Mouse (Mus musculus): ENCODE measurements around the gene Psen1.

DNA sequence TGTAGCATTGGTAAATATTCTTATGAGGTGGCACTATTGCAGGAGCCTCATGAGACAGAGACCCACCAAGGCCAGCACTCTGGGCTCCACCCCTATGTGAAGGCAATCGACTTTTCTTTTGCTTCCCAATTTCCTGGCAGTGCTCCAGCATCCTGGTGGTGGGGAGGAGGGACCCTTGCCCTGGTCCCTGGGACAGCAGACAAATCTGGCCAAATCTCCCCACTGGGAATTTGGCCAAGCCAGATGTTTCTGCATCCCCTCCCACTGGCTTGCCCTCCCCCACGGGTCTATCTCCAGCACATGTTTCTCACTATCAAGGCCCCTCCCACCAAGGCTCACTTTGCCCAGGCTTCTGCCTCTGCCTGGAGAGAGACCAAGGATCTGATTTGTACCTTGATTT, 64.5 kb downstream of the Psen1 start:
- no peak for TF ChIP-seq CTCF (IDR thresholded peaks at IDR 0.05; ENCODE audit: low read depth)
- no peak for TF ChIP-seq EP300 (IDR thresholded peaks at IDR 0.05; ENCODE audit: low read depth)

Measured in liver, embryonic 14.5 days (tissue).